Mouse (Mus musculus): Measurements from ENCODE around the gene 2810021J22Rik.
"Not testable (repeated sequence)": the region's sequence is repeated elsewhere in the genome, so short reads cannot be mapped to it uniquely, and the experiment has no call there.

The 2810021J22Rik gene

GRCm38 (mm10) chr11:58867039-58867953 is at the start of gene 2810021J22Rik:
Gene 2810021J22Rik (plus strand): TSS chr11:58867216.
- DNase-seq (ENCODE audit: low read depth) = peak; percentile 64

DNA sequence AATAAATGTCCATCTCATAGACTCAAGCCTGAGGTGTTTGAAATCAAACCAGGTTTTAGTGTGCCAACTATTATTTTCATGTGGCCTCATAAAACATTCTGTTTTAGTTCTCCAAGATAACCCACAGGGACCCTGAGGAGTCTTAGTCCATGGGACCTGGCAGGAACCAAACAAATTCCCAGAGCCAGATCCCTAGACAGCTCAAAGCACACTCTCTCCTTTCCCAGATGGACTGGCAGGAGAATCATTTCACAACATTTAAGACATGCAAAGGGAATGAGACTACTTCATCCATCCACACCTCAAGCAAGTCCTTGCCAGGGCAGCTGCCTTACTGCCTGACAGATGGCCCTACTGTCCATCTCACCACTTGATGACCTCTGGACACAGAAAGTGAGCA is 38.1 kb upstream of the 2810021J22Rik start, which contains the start of gene Olfr312:
Olfr312 (plus strand) TSS at position 301 of the 400 bp plus-strand sequence.
- DNase-seq (ENCODE audit: low read depth) = not testable (repeated sequence)

- DNase-seq (ENCODE audit: low read depth) = no peak
Measured at GRCm38 (mm10) chr11:58829764-58830163, 37.3 kb upstream of the 2810021J22Rik start.

GRCm38 (mm10) chr11:58832541-58832940 is 34.5 kb upstream of the 2810021J22Rik start:
- DNase-seq (ENCODE audit: low read depth) = not testable (repeated sequence)

- not testable (repeated sequence) for DNase-seq (ENCODE audit: low read depth)
Measured at GRCm38 (mm10) chr11:58838951-58839350, 28.1 kb upstream of the 2810021J22Rik start, which contains the start of gene Olfr311. Gene Olfr311 (plus strand): TSS chr11:58839251.

GRCm38 (mm10) chr11:58846919-58847461 is 20.0 kb upstream of the 2810021J22Rik start, which contains the start of gene Gm12258:
Gene Gm12258 (plus strand): TSS chr11:58847158.
- peak; percentile 98 for DNase-seq (ENCODE audit: low read depth)

DNA sequence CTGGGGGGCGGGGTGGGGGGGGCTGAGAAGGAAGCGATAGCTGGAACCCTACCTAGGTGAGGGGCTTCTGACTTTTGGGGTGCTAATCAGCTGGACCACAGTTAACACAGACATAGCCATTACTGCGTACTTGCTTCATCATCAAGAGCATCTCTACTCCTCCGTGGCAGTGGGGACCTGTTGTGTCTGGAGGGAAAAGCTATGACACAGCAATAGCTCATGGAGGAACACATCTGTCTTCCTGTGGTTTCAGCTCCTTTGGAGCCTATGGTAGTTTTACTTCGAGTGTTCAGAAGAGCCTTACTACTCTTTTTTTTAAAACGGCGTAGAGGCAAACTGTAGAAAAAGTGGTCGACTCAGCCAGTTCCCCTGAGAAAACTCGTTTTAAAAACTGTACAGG is 19.4 kb upstream of the 2810021J22Rik start:
- no peak for DNase-seq (ENCODE audit: low read depth)

DNA sequence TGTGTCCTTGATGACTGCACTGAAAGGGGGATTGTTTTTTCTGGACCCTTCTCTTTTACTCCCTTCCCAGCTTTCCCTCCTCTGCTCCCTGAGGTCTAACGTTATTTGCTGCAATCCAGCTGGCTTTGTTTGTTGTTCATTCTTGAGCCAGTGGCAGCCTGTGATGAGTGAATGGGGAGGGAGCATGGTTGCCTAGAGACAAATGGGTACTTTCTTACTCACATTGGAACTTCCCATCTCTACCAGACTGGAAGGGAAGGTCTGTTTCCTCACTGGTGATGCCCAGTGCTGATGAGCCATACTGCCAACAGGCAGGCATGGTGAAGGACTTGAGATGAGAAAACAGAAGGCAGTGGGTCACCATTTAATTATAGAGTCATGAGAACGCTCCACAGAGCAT is 17.3 kb upstream of the 2810021J22Rik start:
- no peak for DNase-seq (ENCODE audit: low read depth)

- DNase-seq (ENCODE audit: low read depth) = no peak
Measured at GRCm38 (mm10) chr11:58860744-58861143, 6.3 kb upstream of the 2810021J22Rik start.

GRCm38 (mm10) chr11:58867954-58868330 is 926 bp downstream of the 2810021J22Rik start:
- no peak for DNase-seq (ENCODE audit: low read depth)

- DNase-seq (ENCODE audit: low read depth) = no peak
Measured at GRCm38 (mm10) chr11:58870961-58871360, 3.9 kb downstream of the 2810021J22Rik start.

- DNase-seq (ENCODE audit: low read depth) = no peak
Measured at GRCm38 (mm10) chr11:58883756-58884155, 16.7 kb downstream of the 2810021J22Rik start.

GRCm38 (mm10) chr11:58890511-58890910 is 23.5 kb downstream of the 2810021J22Rik start:
- DNase-seq (ENCODE audit: low read depth) = no peak

DNA sequence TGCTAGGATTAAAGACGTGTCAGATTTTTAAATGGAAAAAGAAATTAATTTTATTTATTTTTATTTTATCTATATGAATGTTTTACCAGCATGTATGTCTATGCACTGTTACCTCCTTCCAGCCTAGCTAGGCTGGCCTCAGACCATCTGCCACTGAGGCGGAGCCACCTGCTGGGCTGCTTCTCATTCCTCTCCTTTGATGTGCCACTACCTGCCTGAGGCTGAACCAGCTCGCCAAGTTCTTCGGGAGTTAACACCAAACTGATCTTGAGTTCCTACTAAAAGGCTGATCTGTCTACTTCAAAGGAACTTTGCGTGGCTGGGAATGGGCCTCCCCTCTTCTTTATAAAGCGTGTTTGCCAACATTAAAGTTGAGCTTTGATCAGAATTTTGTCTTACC is 27.4 kb downstream of the 2810021J22Rik start:
- DNase-seq (ENCODE audit: low read depth) = no peak

GRCm38 (mm10) chr11:58897485-58897884 is 30.5 kb downstream of the 2810021J22Rik start:
- no peak for DNase-seq (ENCODE audit: low read depth)

GRCm38 (mm10) chr11:58901080-58901479 is 34.1 kb downstream of the 2810021J22Rik start:
- no peak for DNase-seq (ENCODE audit: low read depth)

DNA sequence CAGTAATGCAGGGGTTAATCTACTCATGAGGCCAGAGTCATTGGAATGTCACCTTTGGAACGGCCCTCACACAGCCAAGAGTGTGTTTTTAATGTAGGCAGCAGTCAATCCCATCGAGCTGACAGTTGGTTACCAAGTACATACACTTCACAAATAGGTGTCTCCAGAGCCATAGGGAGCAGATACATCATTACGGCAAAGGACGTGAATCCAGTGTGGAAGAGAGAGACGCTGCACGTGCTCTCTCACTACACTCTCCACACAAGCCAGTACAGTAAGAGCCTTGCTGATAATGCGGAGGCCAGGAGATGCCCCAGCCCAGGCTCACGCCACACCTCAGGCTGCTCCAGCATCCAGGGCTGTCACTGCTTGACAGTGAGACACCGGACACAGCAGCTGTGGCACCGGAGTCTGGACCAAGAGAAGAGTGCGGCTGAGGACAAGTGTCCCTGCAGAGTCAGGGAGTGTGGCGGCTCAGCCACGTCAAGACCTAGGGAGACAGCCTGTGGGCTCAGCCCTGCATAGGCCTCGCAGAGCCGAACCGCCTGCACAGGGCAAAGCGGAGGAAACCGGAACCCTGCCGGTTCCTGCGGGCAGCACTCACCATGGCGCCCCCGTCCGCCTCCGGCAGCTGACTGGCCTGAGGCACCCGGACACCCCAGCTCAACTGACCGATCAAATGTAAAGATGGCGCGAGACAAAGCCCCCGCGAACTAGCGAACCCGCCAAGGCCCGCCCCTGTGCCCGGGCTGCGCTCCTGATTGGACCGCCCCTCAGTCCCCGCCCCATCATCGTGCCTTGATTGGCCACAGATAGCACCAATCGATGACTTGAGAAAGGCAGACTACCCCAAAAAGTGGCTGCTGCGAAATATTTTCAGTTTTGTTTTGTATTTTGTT is 36.7 kb downstream of the 2810021J22Rik start, which contains the start of gene Zfp39:
Zfp39 (minus strand) TSS at position 715 of the 899 bp plus-strand sequence.
- peak; percentile 86 for DNase-seq (ENCODE audit: low read depth)

DNA sequence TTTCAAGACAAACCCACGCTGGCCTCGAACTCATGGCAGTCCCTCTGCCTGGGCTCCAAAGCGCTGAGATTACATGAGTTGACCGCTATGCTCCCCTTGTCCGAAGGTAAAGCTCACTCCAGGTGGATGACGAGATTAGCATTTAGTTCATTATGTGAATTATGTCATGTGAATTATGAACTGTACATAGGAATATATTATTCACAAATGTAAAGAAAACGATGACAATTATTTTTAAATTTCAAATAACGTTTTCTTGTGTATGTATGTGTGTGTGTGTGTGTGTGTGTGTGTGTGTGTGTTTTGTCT is 37.3 kb downstream of the 2810021J22Rik start:
- no peak for DNase-seq (ENCODE audit: low read depth)

GRCm38 (mm10) chr11:58904838-58905237 is 37.8 kb downstream of the 2810021J22Rik start:
- DNase-seq (ENCODE audit: low read depth) = no peak

- DNase-seq (ENCODE audit: low read depth) = no peak
Measured at GRCm38 (mm10) chr11:58913776-58914175, 46.8 kb downstream of the 2810021J22Rik start.

DNA sequence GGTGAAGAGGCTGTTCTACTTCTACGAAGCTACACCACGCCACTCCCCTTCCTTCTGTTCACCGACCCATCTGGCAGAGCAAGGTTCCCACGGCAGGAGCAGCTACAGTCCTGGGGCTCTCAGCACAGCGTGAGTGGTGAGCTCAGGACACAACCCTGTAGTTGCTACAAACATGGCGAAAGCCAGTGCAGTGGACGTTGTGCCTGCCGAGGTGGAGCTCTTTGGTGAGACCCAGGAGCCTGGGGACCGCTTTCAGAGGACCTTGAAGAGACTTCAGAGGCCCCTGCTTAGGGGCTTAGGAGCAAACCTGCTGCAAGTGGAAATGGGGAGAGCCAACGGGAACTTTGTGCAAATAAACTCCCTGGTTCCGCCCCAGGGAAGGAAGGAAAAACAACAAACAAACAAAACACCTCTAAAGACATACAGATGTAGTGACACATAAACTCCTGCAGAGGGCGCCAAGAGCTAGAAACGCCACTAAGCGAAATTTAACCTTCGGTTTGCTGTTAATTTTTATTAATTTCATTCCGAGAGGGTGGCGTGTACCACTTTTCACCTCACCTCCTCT is 47.5 kb downstream of the 2810021J22Rik start:
- DNase-seq (ENCODE audit: low read depth) = no peak
